Mouse (Mus musculus) MEL-GATA-1-ER (cell line): ENCODE measurements at regions not wholly inside any gene's neighbourhood (a gene's known extent, or its start where the extent isn't known, plus 50 kb on each side); places are given as distances from the start of the nearest gene placed in this dataset.

Experiments used
- DNase-seq: peaks from one replicate; pipeline ENCODE4 v3.0.0-alpha.2; 2012; ENCODE audit warnings: low read depth; ENCODE audit errors: extremely low read depth

DNA sequence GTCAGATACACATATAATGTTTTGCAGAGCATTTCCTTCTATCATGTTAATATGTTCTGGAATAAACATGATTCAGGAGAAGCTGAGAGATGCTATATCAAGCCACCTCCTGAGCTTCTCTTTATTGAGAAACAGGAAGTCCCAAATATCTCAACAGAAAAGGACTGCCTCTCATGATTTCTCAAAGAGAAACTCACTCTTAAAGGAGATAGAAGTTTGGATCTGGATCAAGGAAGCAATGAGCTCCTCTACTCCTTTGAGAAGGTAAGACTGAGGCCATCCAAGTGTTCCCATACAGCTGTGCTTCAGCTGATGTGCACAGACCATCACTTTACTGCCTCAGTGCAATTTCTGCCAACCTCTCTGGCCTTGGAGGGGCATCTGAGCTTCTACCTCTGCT is 213.9 kb upstream of the Hnrnpa3 start:
- no peak for DNase-seq

GRCm38 (mm10) chr2:75446996-75447715 is 211.9 kb upstream of the Hnrnpa3 start:
- DNase-seq: no peak

DNA sequence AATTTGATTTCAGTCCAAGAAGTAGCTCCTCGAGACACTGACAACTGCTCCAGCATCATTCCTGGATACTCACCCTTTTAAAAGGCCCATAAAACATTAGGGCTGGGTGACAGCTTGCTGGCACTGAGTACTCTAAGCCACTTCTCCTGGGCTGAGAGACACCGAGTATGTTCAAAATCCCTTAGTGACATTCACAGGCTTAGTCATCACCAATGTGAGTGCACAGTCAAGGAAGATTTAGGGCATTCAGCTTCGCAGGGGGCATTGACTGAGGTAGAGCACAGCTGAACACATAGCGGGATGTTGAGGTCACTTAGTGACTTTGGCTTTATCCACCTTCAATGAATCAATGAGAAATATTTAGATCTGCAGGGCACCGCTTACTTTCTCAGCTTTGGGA is 210.8 kb upstream of the Hnrnpa3 start:
- no peak for DNase-seq

- no peak for DNase-seq
These were observed 207.2 kb upstream of the Hnrnpa3 start for GRCm38 (mm10) chr2:75451846-75452267.

DNA sequence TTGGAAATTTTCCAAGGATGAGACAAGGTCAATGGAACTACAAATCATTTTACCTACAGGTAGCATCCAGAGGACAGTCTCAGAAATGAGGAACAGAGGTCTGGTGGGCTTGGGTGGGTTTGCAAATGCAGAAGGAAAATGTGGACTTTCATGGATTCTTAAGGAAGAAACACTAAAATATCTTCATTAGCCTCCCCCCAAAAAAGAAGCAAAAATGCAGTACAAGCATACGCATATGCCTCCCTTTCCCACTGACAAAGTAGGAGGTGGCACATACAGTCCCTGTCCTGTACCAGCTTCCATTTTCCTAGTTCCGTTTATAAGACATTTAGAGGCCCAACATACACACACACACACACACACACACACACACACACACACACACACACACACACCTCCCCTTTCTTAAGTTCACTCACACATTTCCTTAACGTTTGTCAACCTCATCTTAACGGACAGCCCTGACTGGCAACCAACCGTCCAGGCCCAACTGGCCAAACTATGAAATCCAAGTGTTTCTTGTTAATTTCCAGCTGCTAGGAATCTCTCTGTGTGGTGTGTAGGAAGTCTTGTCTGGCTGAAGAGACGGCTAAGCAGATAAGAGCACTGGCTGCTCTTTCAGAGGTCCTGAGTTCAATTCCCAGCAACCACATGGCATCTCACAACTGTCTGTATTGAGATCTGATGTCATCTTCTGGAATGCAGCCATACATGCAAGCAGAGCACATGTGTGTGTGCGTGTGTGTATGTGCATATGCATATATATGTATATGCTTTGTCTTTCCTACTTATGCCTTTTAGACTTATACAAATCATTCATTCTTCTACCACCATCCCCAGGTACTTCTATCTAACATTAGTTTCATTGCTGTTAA is 206.6 kb upstream of the Hnrnpa3 start:
- DNase-seq: no peak

DNA sequence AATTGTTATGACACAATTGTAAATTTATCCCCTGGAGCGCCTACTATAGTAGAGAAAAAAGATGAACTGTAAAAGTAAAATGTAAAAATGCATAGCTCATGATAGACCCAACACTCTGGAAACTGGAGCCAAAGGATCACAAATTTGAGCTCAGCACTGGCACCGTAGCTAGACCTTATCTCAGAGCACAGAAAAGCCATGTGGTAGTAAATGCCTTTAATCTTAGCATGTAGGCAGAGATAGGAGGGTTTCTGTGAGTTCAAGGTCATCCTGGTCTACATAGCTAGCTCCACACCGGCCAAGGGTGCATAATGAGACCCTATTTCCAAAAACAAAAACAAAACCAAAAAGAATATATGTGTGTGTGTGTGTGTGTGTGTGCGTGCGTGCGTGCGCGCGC is 203.6 kb upstream of the Hnrnpa3 start:
- DNase-seq: no peak

GRCm38 (mm10) chr2:75456272-75456671 is 202.8 kb upstream of the Hnrnpa3 start:
- DNase-seq: no peak

DNA sequence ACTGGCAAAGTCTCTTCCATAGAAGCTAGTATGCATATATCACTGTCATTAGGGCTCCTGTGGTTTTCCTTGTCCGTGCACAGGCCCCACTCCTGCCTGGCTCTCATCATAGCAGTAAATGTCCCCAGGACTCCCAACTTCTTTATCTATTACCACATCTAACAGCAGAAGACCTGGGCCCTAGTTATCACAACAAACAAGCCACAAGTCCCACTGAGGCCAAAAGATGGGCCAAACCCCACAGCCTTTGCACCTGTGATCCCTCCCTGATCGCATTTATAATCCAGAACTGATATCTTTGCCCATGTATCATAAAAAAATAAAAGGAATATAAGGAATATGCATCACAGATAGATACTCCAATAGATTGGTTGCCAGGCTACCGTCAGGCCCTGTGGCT is 201.6 kb upstream of the Hnrnpa3 start:
- DNase-seq: no peak

GRCm38 (mm10) chr2:75458898-75459297 is 200.2 kb upstream of the Hnrnpa3 start:
- DNase-seq: no peak

- DNase-seq: no peak
These were observed 198.6 kb upstream of the Hnrnpa3 start for GRCm38 (mm10) chr2:75460419-75460818.

GRCm38 (mm10) chr2:75461019-75461418 is 198.0 kb upstream of the Hnrnpa3 start:
- peak; percentile 55 for DNase-seq

DNA sequence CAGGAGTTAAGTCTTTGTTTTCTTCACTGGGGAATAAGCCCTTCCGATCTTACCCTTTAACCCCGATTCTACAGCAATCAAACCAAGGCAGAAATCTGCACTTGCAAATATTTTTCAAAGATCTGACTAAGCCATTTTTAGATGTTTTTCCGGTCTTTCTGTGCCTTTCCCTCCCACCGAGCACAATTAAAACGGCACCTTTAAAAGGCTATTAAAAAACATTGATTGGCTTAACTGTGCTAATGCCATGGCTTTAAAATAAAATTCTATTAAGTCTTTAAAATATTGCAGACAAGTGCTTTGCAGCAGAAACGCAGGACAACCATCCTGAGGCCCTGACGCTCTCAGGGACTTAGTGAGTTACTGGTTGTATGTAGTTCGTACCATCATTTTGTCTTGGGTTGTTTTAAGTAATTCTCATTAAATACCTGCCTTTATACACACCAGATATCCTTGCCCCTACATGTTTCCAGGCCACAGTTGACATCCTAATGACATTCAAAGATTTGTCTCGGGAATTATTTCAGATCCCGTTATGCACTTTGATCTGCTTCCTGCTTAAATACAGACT is 197.6 kb upstream of the Hnrnpa3 start:
- no peak for DNase-seq

DNA sequence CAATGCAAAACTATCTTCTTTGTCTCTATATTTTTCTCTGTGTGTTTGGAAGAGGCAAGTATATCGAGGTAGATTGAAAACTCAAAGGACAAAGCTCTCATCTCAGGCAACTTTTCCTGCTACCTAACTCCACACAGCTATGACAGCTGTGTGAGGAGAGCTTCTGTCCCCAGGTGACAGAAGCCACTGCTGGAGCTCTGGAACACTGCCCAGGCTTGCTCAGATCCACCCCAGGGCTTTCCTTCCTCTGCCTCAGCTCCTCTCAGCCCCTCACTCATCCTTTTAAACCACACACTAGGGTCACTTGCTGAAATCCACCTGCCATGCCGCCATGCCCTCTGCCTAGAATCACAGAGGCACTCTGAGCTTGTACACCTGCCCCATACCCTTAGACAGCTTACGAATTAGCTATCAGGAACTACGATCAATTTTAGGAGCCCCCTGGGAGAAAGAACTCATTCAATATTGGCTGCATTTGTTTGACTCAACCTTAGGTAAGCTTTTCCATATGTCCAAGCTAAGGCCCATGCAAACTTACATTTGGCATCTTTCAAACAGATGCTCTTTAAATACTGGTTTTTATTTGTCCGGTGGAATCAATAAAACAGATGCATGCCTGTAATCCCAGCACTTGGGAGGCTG is 196.9 kb upstream of the Hnrnpa3 start:
- DNase-seq: no peak

- no peak for DNase-seq
These were observed 196.0 kb upstream of the Hnrnpa3 start for GRCm38 (mm10) chr2:75463091-75463490.

DNA sequence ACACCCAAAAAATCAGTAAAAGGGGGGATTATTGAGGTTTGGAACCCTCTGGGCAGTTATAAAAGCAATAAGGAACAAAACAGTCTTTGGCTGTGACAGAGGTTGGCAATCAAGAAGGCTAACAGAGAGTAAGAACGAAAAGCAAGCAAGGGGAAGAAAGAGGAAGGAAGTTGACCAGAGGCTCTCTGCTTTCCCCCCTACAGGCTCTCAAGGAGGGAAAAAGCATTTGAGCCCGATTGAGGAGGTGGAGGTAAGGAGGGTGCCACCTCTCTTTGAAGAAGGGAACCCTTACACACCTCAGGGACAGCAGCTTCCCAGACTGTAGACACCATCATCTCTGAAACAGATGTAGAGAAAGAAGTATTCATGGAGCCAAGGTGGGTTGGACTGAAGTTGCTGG is 194.6 kb upstream of the Hnrnpa3 start:
- no peak for DNase-seq

DNA sequence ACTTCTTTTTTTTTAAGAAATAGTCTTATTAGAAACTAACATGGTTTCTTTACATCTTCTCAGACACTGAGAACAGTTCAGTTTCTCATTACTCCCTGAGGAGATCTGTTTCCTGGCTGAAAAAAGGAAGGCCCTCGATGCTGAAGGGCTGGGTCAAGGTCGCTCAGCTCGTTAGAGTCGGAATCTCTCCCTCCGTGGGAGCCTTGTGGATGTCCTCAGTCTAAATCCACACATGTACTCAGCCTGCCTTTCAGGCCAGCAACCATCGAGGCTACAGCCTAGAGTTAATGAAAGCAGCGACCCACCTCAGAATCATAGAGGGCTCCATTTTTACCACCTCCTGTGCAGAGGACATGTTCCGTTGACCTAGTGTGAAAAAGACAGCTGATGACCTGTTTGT is 190.2 kb upstream of the Hnrnpa3 start:
- DNase-seq: no peak

DNA sequence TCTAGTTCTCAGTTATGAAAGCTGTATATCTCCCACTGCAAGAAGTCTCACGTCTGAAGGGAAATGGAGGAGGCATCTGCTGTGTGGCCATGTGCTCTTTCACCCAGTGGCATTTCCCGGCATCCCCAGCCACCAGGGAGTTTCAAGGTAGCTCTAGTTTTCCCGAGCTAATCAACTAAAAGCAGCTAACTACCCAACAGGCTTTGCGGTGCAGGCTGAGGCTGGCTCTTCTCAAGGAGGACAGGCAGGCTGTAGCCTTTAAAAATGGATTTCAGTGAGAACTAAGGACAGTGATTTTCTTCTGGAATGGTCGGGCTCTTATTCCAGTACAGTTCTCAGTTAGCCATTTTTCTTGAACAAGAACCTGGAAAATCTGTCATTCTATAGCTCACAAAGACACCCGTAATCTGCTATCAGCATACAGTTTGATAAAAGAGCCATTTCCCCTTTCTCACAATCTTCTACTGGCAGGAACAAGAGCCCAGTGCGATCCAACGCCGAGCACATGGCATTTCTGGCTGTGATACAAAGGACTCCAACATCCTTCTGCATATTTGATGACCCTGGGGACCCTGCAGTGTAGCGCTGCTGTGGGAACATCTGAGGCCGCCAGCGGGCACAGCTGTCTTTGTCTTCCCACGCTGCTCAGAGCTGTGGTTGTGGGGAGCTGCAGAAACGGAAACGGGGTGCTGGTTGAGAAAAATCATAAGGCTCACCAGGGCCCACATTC is 188.9 kb upstream of the Hnrnpa3 start:
- peak; percentile 68 for DNase-seq

- DNase-seq: no peak
These were observed 188.4 kb upstream of the Hnrnpa3 start for GRCm38 (mm10) chr2:75470688-75471054.

DNA sequence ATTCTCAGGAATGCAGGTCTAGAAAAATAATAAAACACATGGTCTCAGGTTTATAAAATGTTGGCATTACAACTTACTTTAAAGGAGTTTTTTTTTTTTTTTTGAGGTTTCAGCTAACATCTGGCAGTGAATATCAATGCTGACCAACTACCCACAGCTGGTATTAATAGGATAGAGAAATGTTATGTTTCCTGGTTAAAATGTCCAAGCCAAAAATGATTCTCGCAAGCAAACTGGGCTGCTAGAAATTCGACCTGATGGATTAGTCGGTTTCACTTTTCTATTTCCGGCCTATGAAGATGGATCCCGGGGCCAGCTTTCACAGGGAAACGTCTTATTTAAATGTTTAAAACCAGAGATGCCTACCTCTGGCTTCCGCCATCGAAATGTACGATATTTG is 186.6 kb upstream of the Hnrnpa3 start:
- no peak for DNase-seq

DNA sequence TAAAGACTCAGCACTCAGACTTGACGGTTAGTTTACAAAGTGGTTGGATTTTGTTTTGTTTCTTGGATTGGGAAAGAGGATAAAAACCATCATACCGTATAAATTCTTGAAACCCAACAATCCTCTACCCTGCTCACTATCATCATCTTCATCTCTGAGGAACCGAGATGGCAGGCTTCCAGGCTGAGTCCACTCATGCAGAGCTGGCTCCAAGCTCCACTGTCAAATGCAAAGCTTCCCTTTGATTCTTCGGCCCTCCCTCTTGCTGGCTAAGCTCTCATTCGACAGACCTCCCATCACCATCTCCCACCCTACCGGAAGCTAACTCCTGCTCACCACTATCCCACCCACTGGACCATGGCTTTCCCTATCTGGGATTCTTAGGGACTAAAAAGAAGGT is 184.6 kb upstream of the Hnrnpa3 start:
- DNase-seq: no peak

GRCm38 (mm10) chr2:75476350-75476749 is 182.7 kb upstream of the Hnrnpa3 start:
- no peak for DNase-seq
